Mouse (Mus musculus) heart, embryonic 11.5 days (tissue): Measurements from ENCODE around the gene Bud31. TPM values are rescaled to one million over a fixed set of nuclear protein-coding genes. Genes with fewer than 3 reads are reported as not detected.

Experiments used
- ATAC-seq: fragments of 200-750 bp; cut with Nextera tagmentation; replicated peaks from 2 replicates; pipeline ENCODE4 v1.8.0; 2017; ENCODE audit warnings: moderate library complexity; ENCODE audit not compliant: insufficient number of reproducible peaks, low FRiP score, low TSS enrichment
- H3K27ac ChIP-seq: fragments of 300-500 bp; sonication (generic); 2 replicates; pipeline ENCODE4 v1.5.1; 2014; ENCODE audit warnings: mild to moderate bottlenecking, low read depth, low read length
- H3K27me3 ChIP-seq: fragments of 300-500 bp; sonication (generic); 2 replicates; pipeline ENCODE4 v1.6.1; 2014; ENCODE audit warnings: mild to moderate bottlenecking, low read length, mixed read lengths; ENCODE audit not compliant: control insufficient read depth, insufficient read depth
- H3K36me3 ChIP-seq: fragments of 300-500 bp; sonication (generic); 2 replicates; pipeline ENCODE4 v1.6.1; 2014; ENCODE audit warnings: mild to moderate bottlenecking, low read length, moderate library complexity, mixed read lengths; ENCODE audit not compliant: control insufficient read depth, insufficient read depth
- H3K4me1 ChIP-seq: fragments of 300-500 bp; sonication (generic); 2 replicates; pipeline ENCODE4 v1.6.1; 2014; ENCODE audit warnings: low read length; ENCODE audit not compliant: control insufficient read depth, insufficient read depth
- H3K4me2 ChIP-seq: fragments of 300-500 bp; sonication (generic); 2 replicates; pipeline ENCODE4 v1.6.1; 2014; ENCODE audit warnings: mild to moderate bottlenecking, moderate library complexity
- H3K4me3 ChIP-seq: fragments of 300-500 bp; sonication (generic); 2 replicates; pipeline ENCODE4 v1.5.1; 2014; ENCODE audit warnings: low read depth, low read length
- H3K9ac ChIP-seq: fragments of 300-500 bp; sonication (generic); 2 replicates; pipeline ENCODE4 v1.6.1; 2014; ENCODE audit warnings: mild to moderate bottlenecking, low read depth, low read length, moderate library complexity
- H3K9me3 ChIP-seq: fragments of 300-500 bp; sonication (generic); replicated peaks from 2 replicates; pipeline ENCODE4 v1.6.1; 2016; ENCODE audit warnings: low read length; ENCODE audit not compliant: control insufficient read depth
- WGBS: fragments of 180-500 bp; shearing (Covaris S2); extraction: QIAGEN DNeasy Blood & Tissue Kit; methylation state at CpG from one replicate; pipeline ENCODE4 v1.1.7; 2014; ENCODE audit not compliant: insufficient replicate concordance; 5-methylcytosine and 5-hydroxymethylcytosine counted together
- polyA plus RNA-seq: library from polyadenylated mRNA; unstranded; fragments of >200 nt; fragmentation: Nextera tagmentation; extraction: Ambion mirVana; gene quantifications from 2 replicates; pipeline ENCODE4 v1.2.1, GENCODE M21; 2014

Gene Bud31
- polyA plus RNA-seq, 1 experiment from 2014 or later: 179 TPM

GRCm38 (mm10) chr5:145191962-145192361 is 51.8 kb downstream of the Bud31 start, which contains the start of gene Atp5j2:
Gene Atp5j2 (minus strand): TSS chr5:145192062.
- Histone ChIP-seq H3K27ac (peak within 1 kb of the TSS; percentile 95), H3K4me1 (peaks cover 13% of the 10 kb centered on the region), H3K27me3 (no peaks in the 10 kb centered on the region), H3K36me3 (peaks cover 19% of the 10 kb centered on the region), H3K9me3 (no peaks in the 10 kb centered on the region), H3K4me3 (peak within 1 kb of the TSS; percentile 82), H3K4me2 (peak within 1 kb of the TSS; percentile 94), H3K9ac (peak within 1 kb of the TSS; percentile 99)
- no peak for ATAC-seq
- 87% methylated on average over 2 of the region's 2 CpGs for WGBS

Other genes starting within 250 kb of the Bud31 start
- 14.3 and 15.7 TPM in 2 replicates for gene Smurf1, start 174.5 kb upstream of the Bud31 start, polyA plus RNA-seq
- gene Gm4871, start 107.6 kb upstream of the Bud31 start, polyA plus RNA-seq: not detected in 2 replicates
- gene 1700018F24Rik, start 97.4 kb upstream of the Bud31 start, polyA plus RNA-seq: not detected in 2 replicates
- gene Arpc1a, start 56.5 kb upstream of the Bud31 start, polyA plus RNA-seq: 112 and 115 TPM in 2 replicates
- not detected in 2 replicates for gene Kpna7, start 56.3 kb upstream of the Bud31 start, polyA plus RNA-seq
- gene Arpc1b, start 26.1 kb upstream of the Bud31 start, polyA plus RNA-seq: 95.4 and 127 TPM in 2 replicates
- 76.5 and 92.4 TPM in 2 replicates for gene Pdap1, start 124 bp upstream of the Bud31 start, polyA plus RNA-seq
- 7.4 and 10.7 TPM in 2 replicates for gene Ptcd1, start 26.7 kb downstream of the Bud31 start, polyA plus RNA-seq
- gene Cpsf4, start 26.9 kb downstream of the Bud31 start, polyA plus RNA-seq: 15.1 and 17.2 TPM in 2 replicates
- 928 and 936 TPM in 2 replicates for gene Atp5j2, start 51.7 kb downstream of the Bud31 start, polyA plus RNA-seq
- 6.5 and 7.4 TPM in 2 replicates for gene Zkscan14, start 61.5 kb downstream of the Bud31 start, polyA plus RNA-seq
- 9.0 and 10.9 TPM in 2 replicates for gene Zkscan5, start 64.2 kb downstream of the Bud31 start, polyA plus RNA-seq
- gene Zfp655, start 91.4 kb downstream of the Bud31 start, polyA plus RNA-seq: 33.2 and 34.1 TPM in 2 replicates
- 0.23 and 0.94 TPM in 2 replicates for gene Zscan25, start 140.1 kb downstream of the Bud31 start, polyA plus RNA-seq
- not detected in 2 replicates for gene Cyp3a57, start 204.9 kb downstream of the Bud31 start, polyA plus RNA-seq